Mouse (Mus musculus): ENCODE measurements at regions not wholly inside any gene's neighbourhood (a gene's known extent, or its start where the extent isn't known, plus 50 kb on each side); places are given as distances from the start of the nearest gene placed in this dataset.

DNA sequence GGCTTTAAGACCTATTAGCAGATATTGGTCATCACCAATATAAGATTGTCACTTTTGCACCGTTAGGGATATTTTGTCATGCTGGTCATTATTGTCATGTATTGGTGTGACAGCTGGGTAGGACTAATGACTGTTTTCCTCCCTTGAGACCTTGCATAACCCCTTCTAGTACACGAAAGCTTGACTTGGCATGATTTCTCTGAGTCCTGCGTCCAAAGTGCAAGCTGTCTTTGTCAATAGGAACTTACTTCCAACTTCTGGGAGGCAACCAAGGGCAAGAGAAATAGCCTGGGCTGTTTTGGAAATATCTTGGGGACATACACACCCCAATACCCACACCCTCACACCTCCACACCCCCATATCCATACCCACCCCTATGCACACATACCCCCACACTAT lies 167.7 kb downstream of the Pmp22 start:
- TF ChIP-seq POLR2AphosphoS2 (IDR thresholded peaks at IDR 0.05; ENCODE audit: insufficient read length, low read depth) (no peak), E2F4 (IDR thresholded peaks at IDR 0.05; ENCODE audit: insufficient read depth) (no peak), REST (IDR thresholded peaks at IDR 0.05; ENCODE audit: insufficient read depth, insufficient read length) (no peak)
- H3K4me2 ChIP-seq (ENCODE audit: low read depth): no peak overlapping the region
- no peak overlapping the region for H3K4me3 ChIP-seq
- H3K79me2 ChIP-seq (ENCODE audit: control insufficient read depth, insufficient read depth): no peaks in the 10 kb centered on the region
- H3K36me3 ChIP-seq (ENCODE audit: control insufficient read depth, insufficient read depth): no peaks in the 10 kb centered on the region
- no peak overlapping the region for H3ac ChIP-seq (ENCODE audit: control insufficient read depth, insufficient read length)
- H3K27me3 ChIP-seq (ENCODE audit: control insufficient read depth, insufficient read depth, insufficient read length): peaks cover 3% of the 10 kb centered on the region

DNA sequence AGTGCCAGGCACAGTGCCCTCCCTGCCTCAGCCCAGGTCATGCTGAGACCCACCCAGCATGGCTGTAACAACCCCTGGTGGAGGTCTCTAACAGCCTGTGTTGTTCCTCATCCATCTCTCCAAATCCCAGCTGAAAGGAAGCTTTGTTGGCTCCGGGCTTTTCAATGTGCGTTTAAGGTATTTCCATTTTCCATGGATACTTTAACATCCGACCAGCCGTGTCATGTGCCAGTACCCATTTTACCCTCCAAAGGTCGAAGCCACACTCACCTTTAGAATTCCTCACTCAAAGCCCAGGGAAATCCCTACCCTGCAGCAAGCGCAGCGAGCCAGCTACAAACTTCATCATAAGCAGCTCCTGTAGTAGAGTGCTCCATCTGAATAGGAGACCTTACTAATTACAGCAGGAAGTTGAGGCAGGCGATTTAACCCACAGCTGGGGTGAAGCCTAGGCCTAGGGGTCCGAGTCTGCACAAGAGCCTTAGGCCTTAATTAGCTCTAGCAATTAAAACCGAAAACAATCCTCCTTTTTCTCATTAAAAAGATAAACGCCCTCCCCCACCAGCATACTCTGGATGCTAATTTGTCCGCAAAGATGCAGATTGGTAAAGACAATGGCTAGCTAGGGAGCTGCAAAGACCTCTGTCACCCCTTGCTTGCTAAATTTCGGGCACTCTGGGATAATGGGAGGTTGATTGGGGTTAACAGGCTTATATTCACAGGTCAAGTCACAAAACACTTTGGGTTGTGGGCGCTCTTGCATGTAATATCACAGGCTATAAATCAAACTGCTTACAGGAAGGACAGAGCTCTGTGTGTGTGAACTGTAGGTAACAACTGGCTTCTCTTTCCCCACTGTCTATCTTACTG lies 171.2 kb downstream of the Pmp22 start:
- Histone ChIP-seq H3K4me3 (no peak overlapping the region), H3K27me3 (ENCODE audit: control insufficient read depth, insufficient read depth, insufficient read length) (no peaks in the 10 kb centered on the region), H3ac (ENCODE audit: control insufficient read depth, insufficient read length) (no peak overlapping the region), H3K4me2 (ENCODE audit: low read depth) (no peak overlapping the region), H3K79me2 (ENCODE audit: control insufficient read depth, insufficient read depth) (no peaks in the 10 kb centered on the region), H3K36me3 (ENCODE audit: control insufficient read depth, insufficient read depth) (no peaks in the 10 kb centered on the region)
- TF ChIP-seq POLR2A (IDR thresholded peaks at IDR 0.05; ENCODE audit: insufficient read length, low read depth): no peak
- TF ChIP-seq REST (IDR thresholded peaks at IDR 0.05; ENCODE audit: insufficient read depth, insufficient read length): no peak
- TF ChIP-seq MYOD1 (IDR thresholded peaks at IDR 0.05; ENCODE audit: control insufficient read depth in 1 of 3, insufficient read length in 2 of 3, low read depth in 2 of 3): no peak
- TF ChIP-seq POLR2AphosphoS2 (IDR thresholded peaks at IDR 0.05; ENCODE audit: insufficient read length, low read depth): no peak

DNA sequence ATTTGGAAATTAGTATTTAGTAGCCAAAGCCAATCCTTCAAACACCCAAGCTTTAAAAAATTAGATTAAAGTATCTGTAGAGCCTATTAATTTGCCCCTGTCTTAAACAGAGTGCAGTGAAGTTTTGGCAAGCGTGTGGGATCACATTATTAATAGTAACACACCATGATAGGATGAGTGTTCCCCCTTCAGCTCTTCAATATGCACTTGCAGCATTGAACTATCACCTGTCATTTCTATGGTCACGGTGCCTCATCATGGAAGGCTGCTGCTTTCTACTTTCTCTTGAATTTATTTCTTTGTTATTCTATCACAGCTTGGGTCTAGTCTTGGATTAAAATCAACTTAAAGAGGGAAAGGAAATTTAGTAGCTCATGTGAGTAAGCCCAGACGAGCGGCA lies 196.4 kb downstream of the Pmp22 start:
- Histone ChIP-seq H3K4me2 (ENCODE audit: low read depth) (no peak overlapping the region), H3K36me3 (ENCODE audit: control insufficient read depth, insufficient read depth) (no peaks in the 10 kb centered on the region), H3K27me3 (ENCODE audit: control insufficient read depth, insufficient read depth, insufficient read length) (no peaks in the 10 kb centered on the region), H3ac (ENCODE audit: control insufficient read depth, insufficient read length) (no peak overlapping the region), H3K4me3 (no peak overlapping the region), H3K79me2 (ENCODE audit: control insufficient read depth, insufficient read depth) (no peaks in the 10 kb centered on the region)
- TF ChIP-seq MAX (IDR thresholded peaks at IDR 0.05; ENCODE audit: low read depth): no peak
- no peak for TF ChIP-seq TCF12 (IDR thresholded peaks at IDR 0.05; ENCODE audit: insufficient read depth, poor library complexity, severe bottlenecking)
- no peak for TF ChIP-seq POLR2AphosphoS2 (IDR thresholded peaks at IDR 0.05; ENCODE audit: insufficient read length, low read depth)
- no peak for TF ChIP-seq TCF3 (IDR thresholded peaks at IDR 0.05; ENCODE audit: insufficient read length, low read depth)
- TF ChIP-seq E2F4 (IDR thresholded peaks at IDR 0.05; ENCODE audit: insufficient read depth): no peak
- TF ChIP-seq SRF (IDR thresholded peaks at IDR 0.05; ENCODE audit: control insufficient read depth, insufficient read length, low read depth): no peak
- no peak for TF ChIP-seq USF1 (IDR thresholded peaks at IDR 0.05; ENCODE audit: low read depth)
- no peak for TF ChIP-seq REST (IDR thresholded peaks at IDR 0.05; ENCODE audit: insufficient read depth, insufficient read length)
- TF ChIP-seq MYOG (IDR thresholded peaks at IDR 0.05; ENCODE audit: control insufficient read depth in 1 of 3, insufficient read depth in 1 of 3, insufficient read length in 2 of 3, low read depth in 2 of 3): no peak
- no peak for TF ChIP-seq POLR2A (IDR thresholded peaks at IDR 0.05; ENCODE audit: insufficient read length, low read depth)

DNA sequence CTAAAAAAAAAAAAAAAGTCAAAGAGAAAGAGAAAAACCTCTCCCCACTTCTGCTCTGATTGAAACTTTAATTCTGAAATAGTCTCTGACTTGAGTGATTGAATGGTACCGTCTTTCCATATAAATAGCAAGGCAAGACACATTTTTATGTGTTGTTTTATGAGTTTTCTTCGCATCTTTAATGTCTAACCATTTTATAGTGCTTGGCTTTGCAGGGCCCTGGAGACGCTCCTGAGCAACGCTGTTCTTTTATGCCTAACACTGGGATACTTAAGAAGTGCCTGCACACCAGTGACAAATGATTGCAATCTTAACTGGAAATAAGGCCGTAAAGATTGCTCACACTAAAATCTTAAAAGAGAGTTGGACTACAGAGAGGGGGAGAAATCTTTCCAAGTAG lies 198.1 kb downstream of the Pmp22 start:
- no peaks in the 10 kb centered on the region for H3K79me2 ChIP-seq (ENCODE audit: control insufficient read depth, insufficient read depth)
- TF ChIP-seq REST (IDR thresholded peaks at IDR 0.05; ENCODE audit: insufficient read depth, insufficient read length): no peak
- no peak for TF ChIP-seq USF1 (IDR thresholded peaks at IDR 0.05; ENCODE audit: low read depth)
- no peak for TF ChIP-seq MAX (IDR thresholded peaks at IDR 0.05; ENCODE audit: low read depth)
- no peak for TF ChIP-seq TCF12 (IDR thresholded peaks at IDR 0.05; ENCODE audit: insufficient read depth, poor library complexity, severe bottlenecking)
- TF ChIP-seq SRF (IDR thresholded peaks at IDR 0.05; ENCODE audit: control insufficient read depth, insufficient read length, low read depth): no peak
- TF ChIP-seq MYOD1 (IDR thresholded peaks at IDR 0.05; ENCODE audit: control insufficient read depth in 1 of 3, insufficient read length in 2 of 3, low read depth in 2 of 3): no peak
- no peak for TF ChIP-seq E2F4 (IDR thresholded peaks at IDR 0.05; ENCODE audit: insufficient read depth)
- TF ChIP-seq TCF3 (IDR thresholded peaks at IDR 0.05; ENCODE audit: insufficient read length, low read depth): no peak
- TF ChIP-seq MYOG (IDR thresholded peaks at IDR 0.05; ENCODE audit: control insufficient read depth in 1 of 3, insufficient read depth in 1 of 3, insufficient read length in 2 of 3, low read depth in 2 of 3): no peak
- TF ChIP-seq POLR2AphosphoS2 (IDR thresholded peaks at IDR 0.05; ENCODE audit: insufficient read length, low read depth): no peak
- no peak for TF ChIP-seq POLR2A (IDR thresholded peaks at IDR 0.05; ENCODE audit: insufficient read length, low read depth)
- no peak for TF ChIP-seq CEBPB (IDR thresholded peaks at IDR 0.05; ENCODE audit: insufficient read depth, poor library complexity, severe bottlenecking)
- no peaks in the 10 kb centered on the region for H3K27me3 ChIP-seq (ENCODE audit: control insufficient read depth, insufficient read depth, insufficient read length)
- no peak overlapping the region for H3K4me2 ChIP-seq (ENCODE audit: low read depth)
- H3K4me3 ChIP-seq: no peak overlapping the region
- no peaks in the 10 kb centered on the region for H3K36me3 ChIP-seq (ENCODE audit: control insufficient read depth, insufficient read depth)
- H3ac ChIP-seq (ENCODE audit: control insufficient read depth, insufficient read length): no peak overlapping the region

DNA sequence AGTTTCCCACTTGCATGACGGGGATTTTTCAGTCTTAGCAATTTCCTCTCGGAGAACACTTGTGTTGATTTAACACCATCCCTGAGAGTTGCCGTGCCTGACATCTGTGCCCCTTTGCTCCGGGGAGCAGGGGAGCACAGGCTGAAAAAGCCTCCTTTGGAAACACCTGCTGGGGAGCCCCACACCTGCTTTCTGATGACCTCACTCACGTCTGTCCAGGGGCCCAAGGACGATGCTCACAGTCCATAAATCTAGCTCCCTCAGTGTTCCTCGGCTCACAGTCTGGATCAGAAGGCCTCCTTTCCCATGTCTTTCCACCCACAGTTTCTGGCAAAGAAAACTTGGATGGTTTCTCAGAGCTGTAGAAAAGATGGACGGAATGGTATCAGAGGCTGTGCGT lies 208.7 kb downstream of the Pmp22 start:
- Histone ChIP-seq H3K79me2 (ENCODE audit: control insufficient read depth, insufficient read depth) (no peaks in the 10 kb centered on the region), H3K27me3 (ENCODE audit: control insufficient read depth, insufficient read depth, insufficient read length) (no peaks in the 10 kb centered on the region), H3K4me3 (no peak overlapping the region), H3K4me2 (ENCODE audit: low read depth) (no peak overlapping the region), H3ac (ENCODE audit: control insufficient read depth, insufficient read length) (no peak overlapping the region), H3K36me3 (ENCODE audit: control insufficient read depth, insufficient read depth) (no peaks in the 10 kb centered on the region)
- TF ChIP-seq SRF (IDR thresholded peaks at IDR 0.05; ENCODE audit: control insufficient read depth, insufficient read length, low read depth) (no peak), TCF3 (IDR thresholded peaks at IDR 0.05; ENCODE audit: insufficient read length, low read depth) (no peak), CEBPB (IDR thresholded peaks at IDR 0.05; ENCODE audit: insufficient read depth, poor library complexity, severe bottlenecking) (no peak), POLR2A (IDR thresholded peaks at IDR 0.05; ENCODE audit: insufficient read length, low read depth) (no peak), POLR2AphosphoS2 (IDR thresholded peaks at IDR 0.05; ENCODE audit: insufficient read length, low read depth) (no peak), E2F4 (IDR thresholded peaks at IDR 0.05; ENCODE audit: insufficient read depth) (no peak), MAX (IDR thresholded peaks at IDR 0.05; ENCODE audit: low read depth) (no peak), MYOG (IDR thresholded peaks at IDR 0.05; ENCODE audit: control insufficient read depth in 1 of 3, insufficient read depth in 1 of 3, insufficient read length in 2 of 3, low read depth in 2 of 3) (no peak)

Data from myocyte (in vitro differentiated cells).